Mouse (Mus musculus): ENCODE measurements around the gene Lrrtm1. TPM values are rescaled to one million over a fixed set of nuclear protein-coding genes. Genes with fewer than 3 reads are reported as not detected.

Gene Lrrtm1
- polyA plus RNA-seq (2017; shearing (Covaris generic)) = not detected

GRCm38 (mm10) chr6:77242601-77243406 lies at the start of gene Lrrtm1:
Gene Lrrtm1 (plus strand): TSS chr6:77242689.

